Mouse (Mus musculus): ENCODE measurements around the gene Spsb2. TPM values are rescaled to one million over a fixed set of nuclear protein-coding genes. Genes with fewer than 3 reads are reported as not detected.
"Not testable (repeated sequence)": the region's sequence is repeated elsewhere in the genome, so short reads cannot be mapped to it uniquely, and the experiment has no call there.

Spsb2 gene
- total RNA-seq, 2 experiments from 2014 or later: 2.9 to 3.1 TPM

DNA sequence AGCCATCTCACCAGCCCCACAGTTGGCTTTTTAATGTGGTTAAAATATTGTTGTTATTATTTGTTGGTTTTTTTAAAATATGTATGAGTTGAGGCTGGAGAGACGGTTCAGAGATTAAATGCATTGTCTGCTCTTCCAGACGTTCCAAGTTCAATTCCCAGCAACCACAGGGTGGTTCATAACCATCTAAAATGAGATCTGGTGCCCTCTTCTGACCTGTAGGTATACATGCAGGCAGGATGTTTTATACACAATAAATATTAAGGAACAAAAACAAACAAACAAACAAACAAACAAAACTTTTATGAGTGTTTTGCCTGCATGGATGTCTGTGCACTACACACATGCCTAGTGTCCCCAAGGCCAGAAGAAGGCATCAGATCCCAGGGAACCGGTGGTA, 5.4 kb upstream of the Spsb2 start:
- DNase-seq: no peak

DNA sequence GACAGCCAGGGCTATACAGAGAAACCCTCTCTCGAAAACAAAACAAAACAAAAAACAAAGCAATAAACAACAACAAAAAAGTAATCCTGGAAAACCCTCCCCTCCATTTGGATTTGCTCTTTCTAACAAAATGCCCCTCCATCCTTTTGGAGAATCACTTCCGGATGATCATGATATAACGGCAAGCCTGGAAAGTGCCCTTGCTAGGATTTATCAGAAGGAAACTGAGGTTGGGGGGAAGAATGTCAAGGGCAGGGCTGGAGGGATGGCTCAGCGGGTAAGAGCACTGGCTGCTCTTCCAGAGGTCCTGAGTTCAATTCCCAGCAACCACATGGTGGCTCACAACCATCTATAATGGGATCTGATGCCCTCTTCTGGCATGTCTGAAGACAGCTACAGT, 4.8 kb upstream of the Spsb2 start:
- DNase-seq: not testable (repeated sequence)

DNA sequence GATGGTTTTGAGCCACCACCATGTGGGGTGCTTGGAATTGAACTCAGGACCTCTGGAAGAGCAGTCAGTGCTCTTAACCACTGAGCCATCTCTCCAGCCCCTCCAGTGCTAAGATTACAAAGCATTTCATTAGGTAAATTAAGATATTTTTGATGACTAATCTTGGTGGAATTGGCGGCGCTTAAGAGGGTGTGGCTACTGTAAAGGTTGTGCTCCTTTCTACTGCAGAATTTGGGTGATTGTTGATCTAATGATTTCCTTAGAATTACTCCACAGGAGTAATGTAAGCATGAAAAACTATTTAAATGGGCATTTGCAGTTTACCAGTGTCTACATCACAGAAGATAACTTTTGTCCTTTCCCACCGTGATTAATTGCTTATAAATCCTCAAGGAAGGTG, 4.1 kb upstream of the Spsb2 start:
- DNase-seq: no peak

DNA sequence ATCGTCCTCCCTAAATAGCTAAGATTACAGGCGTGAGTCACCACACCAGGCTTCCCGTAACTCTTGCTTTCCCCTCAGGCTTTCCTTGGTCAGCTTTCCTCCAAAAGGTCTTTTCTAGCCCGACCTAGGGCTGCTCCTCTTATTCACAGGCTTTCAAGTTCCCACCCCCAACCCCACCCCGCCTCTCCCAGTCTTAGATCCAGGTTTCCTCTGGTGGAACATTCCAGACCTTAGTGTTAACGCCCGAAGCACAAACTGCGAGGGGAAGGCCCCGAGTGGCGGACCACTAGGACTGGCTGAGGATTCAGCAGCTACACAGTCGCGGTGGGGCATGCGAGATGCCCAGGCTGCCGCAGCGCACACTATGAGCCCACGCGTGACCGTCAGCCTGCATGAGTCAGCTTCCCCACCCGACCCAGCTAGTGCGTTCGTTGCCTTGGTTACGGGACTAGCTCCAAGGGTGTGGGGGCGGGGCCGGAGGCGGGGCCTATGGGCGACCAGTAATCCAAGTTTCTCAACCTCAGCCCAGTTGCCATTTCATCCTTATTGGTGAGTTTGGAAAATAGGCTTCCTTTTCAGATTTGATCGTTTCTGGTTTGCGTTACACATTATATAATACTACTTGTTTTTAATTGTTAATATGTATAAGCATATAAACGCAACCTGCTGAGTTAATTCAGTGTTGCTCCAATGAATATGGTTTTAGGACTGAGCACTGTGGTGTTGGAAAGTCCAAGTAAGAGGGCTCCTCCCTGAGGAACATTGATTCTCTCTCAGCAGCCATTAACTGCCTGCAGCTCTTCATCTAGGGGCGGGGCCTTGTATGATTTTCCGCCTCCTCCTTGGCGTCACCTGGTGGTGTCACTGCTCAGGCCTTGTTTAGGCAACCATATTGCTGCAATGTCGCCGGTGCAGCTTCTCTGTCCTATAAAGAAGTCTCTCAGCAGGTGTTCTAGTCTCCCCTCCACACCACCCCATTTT, 2.8 kb upstream of the Spsb2 start:
- peak; percentile 95 for DNase-seq

DNA sequence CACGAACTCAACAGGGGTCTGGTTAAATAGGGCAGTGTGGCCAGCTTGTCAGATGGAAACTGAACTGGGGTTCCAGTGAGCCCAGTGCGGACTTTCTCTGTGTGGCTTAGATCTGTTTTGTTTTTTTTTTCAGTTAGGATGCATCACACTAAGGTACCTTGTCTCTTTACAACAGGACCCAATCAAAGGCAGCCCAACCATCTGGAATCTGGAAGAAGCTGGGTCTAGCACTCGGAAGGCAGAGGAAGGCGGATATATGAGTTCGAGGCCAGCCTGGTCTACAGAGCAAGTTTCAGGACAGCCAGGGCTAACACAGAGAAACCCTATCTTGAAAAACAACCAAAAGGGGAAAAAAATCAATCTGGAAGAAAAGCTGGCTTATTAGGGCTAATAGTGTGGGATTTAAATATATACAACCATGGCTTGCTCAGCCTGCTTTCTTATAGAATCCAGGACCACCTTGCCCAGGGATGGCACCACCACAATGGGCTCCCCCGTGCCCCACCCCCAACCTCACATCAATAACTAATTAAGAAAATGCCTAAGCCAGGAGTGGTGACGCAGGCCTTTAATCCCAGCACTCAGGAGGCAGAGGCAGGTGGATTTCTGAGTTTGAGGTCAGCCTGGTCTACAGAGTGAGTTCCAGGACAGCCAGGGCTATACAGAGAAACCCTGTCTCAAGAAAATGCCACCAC, 1.9 kb upstream of the Spsb2 start:
- DNase-seq: no peak

DNA sequence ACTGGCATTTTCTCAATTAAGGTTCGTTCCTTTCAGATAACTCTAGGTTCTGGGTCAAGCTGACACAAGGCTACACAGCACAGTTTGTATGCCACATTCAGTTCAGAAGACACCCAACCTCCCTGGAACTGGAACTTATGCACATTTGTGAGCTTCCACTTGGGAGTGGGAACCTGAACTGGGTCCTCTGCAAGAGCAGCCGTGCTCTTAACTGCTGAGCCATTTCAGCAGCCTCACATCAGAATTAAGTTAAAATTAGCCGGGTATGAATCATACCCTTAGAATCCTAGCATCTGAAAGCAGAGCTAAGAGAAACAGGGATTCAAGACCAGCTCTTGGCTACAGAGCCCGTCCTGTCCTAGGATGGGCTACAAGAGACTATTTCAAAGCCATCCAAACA, 1.1 kb upstream of the Spsb2 start:
- no peak for DNase-seq

DNA sequence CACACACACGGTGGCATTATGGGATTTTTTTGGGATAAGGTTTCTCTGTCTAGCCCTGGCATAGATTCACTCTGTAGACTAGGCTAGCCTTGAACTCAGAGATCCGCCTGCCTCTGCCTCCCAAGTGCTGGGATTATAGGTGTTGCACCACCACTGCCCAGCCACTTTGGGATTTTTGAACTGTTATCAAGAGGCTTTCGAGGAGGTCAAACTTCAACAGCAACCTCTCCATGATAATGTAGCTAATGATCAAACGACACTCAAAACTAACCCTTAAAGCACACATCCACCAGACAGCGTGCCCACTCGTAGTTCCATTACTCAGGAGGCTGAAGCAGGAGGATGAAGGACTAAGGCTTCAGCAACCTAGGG, 489 bp upstream of the Spsb2 start:
- no peak for DNase-seq

DNA sequence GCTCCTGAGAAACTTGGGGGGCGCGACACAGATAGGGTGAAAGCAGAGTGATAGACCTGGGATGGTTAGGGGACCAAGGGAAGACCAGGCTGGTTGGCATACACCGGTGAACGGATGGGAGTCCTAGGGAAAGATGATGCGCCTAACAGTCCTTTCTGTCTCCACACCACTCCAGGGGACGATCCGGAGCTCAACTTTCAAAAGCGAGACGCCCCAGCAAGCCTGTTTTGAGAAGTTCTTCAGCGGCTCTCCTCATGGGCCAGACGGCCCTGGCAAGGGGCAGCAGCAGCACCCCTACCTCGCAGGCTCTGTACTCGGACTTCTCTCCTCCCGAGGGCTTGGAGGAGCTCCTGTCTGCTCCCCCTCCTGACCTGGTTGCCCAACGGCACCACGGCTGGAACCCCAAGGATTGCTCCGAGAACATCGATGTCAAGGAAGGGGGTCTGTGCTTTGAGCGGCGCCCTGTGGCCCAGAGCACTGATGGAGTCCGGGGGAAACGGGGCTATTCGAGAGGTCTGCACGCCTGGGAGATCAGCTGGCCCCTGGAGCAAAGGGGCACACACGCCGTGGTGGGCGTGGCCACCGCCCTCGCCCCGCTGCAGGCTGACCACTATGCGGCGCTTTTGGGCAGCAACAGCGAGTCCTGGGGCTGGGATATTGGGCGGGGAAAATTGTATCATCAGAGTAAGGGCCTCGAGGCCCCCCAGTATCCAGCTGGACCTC, 752 bp downstream of the Spsb2 start:
- peak; percentile 64 to 67 for DNase-seq

DNA sequence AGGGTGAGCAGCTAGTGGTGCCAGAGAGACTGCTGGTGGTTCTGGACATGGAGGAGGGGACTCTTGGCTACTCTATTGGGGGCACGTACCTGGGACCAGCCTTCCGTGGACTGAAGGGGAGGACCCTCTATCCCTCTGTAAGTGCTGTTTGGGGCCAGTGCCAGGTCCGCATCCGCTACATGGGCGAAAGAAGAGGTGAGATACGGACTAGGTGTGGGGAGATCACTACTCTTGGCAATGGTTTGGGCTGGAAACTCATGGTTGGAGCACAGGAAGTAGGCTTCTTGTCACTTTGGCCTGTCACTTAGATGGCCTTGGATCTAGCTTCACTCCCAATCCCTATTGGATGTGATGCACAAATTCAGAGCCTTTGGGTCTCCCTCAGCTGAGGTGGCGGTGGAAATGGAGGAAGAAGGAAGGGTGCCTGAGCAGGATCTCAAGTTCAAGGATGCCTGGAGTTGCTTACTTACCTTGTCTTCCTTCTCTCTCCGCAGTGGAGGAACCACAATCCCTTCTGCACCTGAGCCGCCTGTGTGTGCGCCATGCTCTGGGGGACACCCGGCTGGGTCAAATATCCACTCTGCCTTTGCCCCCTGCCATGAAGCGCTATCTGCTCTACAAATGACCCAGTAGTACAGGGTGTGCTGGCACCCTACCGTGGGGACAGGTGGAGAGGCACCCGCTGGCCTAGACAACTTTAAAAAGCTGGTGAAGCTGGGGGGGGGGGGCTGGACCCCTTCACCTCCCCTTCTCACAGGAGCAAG, 1.5 kb downstream of the Spsb2 start:
- no peak for DNase-seq

DNA sequence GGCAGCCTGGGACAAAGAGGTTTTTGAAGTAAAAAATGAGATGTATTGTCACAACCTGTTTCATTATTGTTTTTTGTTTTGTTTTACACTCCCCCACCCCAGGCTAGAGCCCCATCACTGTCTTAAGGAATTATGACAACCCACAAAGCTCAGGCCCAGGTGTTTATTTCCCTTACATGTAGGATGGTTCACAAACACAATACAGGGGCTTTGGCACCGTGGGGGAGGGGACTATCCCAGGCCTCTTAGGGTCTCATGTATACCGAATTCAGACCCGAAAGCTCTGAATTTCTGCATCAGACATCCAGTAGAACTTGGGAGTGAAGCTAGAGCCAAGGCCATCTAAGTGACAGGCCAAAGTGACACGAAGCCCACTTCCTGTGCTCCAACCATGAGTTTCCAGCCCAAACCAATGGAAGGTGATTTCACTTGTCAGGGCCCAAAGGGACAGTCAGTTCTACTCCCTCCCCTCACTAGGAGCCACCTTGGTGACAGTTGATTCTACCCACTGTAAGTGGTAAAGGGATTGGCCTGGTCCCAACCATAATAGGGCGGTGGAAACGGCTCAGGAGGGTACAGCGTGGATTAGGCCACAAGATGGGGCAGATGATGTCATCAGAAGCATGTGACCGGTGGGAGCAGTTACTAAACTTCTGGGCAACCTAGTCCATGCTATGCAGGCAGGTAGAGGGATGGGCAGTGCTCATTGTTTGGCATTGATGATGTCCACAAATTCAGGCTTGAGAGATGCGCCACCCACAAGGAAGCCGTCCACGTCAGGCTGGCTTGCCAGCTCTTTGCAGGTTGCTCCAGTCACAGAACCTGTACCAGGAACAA, 2.3 kb downstream of the Spsb2 start:
- not testable (repeated sequence) for DNase-seq

DNA sequence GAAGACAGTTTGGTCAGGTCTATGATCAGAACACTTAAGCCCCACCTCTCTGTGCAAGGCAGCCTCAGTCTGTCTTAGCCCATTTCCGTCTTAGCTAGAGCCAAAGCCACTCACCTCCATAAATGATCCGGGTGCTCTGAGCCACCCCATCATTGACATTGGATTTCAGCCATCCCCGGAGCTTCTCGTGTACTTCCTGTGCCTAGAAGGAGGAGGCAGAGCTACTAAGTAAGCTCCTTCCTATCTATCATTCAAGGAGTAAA, 2.9 kb downstream of the Spsb2 start:
- peak in 1 of 2 experiments; percentile 1 for DNase-seq

DNA sequence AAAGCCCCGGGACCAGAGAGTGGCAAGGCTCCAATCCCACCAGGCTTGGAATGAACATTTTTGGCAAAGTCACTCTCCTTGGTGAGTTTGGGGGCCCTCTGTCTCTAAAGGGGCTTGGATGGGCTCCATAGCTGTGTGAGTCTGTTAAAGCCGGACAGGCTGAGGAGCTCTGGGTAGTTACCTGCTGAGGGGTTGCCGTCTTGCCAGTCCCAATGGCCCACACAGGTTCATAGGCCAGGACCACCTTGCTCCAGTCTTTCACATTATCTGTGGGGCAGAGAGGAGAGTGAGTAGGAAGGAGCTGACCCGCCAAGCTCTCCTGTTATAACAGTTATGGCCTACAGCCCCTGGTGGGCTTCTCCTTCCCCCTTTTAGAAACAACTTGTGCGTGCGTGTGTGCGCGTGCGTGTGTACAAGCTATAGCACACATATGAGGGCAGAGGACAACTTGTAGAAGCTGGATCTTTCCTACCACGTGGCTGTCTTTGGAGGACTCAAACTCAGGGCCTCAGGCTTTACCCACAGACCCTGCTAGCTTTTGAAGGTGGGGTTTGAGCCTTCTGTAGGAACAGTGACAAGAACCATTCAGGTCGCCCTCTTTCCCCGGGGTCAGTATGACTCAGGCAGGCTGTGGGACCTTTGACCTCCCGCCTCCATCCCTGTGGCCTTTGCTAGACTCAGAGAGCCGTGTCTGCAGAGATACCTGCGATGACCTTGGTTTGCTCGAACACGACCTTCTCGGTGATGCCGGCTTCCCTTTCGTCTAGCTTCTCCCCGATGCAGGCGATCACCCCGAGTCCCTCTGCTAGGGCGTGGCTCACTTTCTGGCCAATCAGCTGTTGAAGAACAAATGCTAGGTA, 3.5 kb downstream of the Spsb2 start:
- DNase-seq: peak in 1 of 2 experiments; percentile 1

DNA sequence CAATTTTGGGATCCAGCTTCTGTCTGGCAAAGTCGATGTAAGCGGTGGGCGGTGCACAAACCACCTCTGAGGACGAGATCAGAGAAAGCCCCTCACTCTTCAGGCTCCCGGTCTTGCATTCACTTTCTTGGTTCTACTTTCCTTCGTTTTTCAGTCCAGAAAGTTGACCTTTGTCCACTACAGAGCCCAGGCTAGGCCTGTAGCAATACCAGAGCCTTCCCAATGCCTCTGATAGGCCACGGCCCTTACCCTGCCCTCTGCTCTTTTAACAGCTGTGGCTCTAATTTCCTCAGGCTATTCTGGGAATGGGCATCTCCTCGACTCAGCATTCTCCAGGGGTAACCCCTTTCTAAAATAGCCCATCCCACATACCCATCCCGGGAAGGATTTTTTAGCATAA, 4.4 kb downstream of the Spsb2 start:
- no peak for DNase-seq

DNA sequence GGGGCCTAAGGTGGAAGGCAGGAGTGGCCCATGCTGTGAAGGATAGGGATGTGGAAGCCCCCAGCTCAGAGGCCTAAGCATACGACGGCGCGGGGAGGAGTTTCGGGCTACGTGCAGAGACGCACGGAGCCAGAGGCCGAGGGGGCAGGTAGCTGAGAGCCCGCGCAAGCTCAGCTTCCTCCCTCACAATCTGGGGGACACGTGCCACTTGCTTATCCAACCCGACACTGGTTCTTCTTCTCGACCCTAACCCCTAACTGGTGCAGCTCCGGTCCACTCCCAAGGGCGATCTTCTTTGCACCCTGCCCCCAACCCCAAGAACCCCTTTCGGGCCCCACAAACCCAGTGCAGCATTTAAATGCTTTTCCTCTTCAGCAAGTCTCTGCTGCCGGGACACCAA, 5.0 kb downstream of the Spsb2 start:
- DNase-seq: peak; percentile 68 to 74

DNA sequence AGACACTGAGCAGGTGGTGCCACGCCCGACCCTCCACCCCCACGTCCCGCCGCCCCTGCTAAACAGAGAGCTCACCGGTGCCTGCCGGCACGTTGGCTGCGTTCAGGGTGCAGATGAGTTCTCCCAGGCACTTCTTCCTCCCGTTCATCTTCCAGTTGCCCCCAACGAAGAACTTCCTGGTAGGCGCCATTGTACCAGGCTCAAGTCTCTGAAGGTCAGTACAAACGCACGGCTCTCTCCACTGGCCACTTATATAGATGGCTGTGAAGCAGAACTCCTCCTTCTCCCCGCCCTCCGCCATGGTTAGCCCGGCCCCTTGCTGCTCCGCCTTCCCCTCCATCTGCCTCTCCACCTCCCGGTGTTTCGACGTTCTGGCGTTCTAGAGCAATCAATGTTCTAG, 5.5 kb downstream of the Spsb2 start, which contains the start of gene Tpi1:
Gene Tpi1, minus strand, starts transcription at position 364 of the 400 bp plus-strand sequence.
- DNase-seq: peak; percentile 90 to 91

DNA sequence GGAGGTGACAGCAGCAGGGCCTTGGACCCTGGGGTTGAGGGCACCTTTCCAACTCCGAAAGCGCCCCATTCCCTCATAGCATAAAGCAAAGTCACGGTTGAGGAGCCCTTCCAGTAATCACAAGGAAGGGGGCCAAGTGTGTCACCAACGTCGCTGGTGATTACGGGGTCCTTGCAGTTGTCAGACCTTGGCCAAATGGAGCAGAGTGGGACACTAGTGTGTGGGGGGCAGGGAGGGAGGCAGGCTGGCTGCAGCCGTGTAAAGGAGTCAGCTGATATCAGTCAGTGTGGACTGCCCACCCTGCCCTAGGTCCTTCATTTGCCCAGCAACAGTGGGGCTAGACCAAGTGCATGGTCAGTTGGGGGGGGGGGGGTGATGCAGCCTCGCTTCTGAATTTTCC, 6.0 kb downstream of the Spsb2 start:
- peak in 1 of 2 experiments; percentile 45 for DNase-seq

DNA sequence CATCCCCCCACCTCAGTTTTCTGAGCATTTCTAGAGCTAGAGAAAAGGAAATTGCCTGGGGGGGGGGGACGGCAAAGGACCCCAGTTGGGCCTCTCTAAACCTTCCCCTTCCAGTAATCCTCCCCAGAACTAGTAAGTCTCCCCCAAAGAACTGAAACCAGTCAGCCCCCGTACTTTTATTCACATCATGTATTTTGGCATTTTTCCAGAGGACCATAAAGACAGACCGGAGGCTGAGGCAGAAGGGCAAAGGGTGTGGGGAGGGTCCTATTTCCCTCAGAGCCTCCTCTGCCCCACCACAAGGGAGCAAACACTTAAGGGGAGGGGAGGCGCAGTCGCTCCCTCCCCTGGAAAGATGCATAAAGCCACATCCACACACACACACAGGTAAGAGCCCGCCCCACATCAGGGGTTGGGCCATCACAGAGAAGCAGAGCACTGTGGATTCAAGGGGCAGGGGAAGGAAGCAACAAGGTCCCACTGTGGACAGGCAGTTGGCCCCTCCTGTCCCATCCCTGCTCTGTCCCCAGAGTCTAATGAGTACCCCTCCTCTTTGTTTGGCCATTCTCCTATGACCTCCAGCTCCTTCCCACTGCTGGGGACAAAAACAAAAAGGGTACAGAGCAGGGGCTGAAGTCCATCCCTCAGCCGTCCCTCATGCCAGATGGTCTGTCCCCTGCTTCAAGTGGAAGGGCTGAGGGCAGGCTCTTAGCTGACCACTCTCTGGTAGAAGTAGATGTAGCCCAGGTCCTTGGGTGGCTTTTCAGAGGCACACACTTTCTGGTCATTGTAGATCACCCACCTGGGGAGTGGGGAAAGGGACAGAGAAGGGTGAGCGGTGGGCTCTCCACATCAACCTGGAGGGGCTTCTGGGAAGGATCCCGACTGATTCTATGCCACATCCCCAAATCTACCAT, 6.7 kb downstream of the Spsb2 start:
- no peak for DNase-seq

DNA sequence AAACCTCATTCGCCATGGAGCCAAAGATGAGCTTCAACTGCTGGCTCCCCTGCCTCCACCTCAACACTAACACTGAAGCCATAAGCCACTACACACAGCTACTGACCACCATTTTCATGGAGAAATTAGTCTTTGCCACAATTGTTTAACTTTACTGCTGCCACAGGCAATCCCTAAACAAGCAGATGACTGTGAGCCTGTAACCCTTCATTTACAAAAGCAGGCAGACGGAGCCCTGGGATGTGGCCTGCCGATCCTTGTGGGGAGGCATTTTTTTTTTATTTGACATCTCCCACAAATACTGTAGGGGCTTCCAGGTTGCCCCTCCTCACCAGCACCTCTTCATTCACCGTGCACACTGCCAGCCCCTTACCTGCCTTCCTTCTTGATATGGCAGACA, 8.2 kb downstream of the Spsb2 start:
- no peak for DNase-seq

DNA sequence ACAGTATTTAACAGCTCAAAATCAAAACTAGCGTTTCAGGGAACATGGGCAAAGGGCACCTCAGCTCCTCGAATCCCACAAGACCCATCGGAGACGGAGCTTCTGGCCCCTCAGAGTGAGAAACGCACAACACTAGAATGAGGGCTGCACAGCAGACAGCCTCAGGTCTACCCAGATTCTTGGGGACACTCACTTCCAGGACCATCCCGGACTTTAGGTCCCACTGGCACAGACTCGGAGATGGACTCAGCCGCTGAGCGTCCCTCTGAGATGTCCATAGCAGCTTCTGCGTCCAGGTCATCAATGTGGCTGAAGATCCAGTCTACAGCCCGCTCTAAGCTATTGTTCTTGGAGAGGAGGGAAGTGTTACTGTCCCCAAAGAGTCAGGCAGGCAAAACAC, 8.7 kb downstream of the Spsb2 start:
- peak in 1 of 2 experiments; percentile 2 for DNase-seq

All from layer of hippocampus, postnatal 36 days (tissue).